Mouse (Mus musculus) liver, embryonic 18 days (tissue): ENCODE measurements around the gene Dus1l. TPM values are rescaled to one million over a fixed set of nuclear protein-coding genes. Genes with fewer than 3 reads are reported as not detected.

ENCODE experiments used
- polyA plus RNA-seq: library from polyadenylated mRNA; depleted of rRNA; stranded (reverse); fragments of >200 nt; gene quantifications from 2 replicates; pipeline ENCODE4 v1.2.3, GENCODE M21; 2012; rRNA removed

The Dus1l gene
- 25.6 and 27.9 TPM in 2 replicates for polyA plus RNA-seq

DNA sequence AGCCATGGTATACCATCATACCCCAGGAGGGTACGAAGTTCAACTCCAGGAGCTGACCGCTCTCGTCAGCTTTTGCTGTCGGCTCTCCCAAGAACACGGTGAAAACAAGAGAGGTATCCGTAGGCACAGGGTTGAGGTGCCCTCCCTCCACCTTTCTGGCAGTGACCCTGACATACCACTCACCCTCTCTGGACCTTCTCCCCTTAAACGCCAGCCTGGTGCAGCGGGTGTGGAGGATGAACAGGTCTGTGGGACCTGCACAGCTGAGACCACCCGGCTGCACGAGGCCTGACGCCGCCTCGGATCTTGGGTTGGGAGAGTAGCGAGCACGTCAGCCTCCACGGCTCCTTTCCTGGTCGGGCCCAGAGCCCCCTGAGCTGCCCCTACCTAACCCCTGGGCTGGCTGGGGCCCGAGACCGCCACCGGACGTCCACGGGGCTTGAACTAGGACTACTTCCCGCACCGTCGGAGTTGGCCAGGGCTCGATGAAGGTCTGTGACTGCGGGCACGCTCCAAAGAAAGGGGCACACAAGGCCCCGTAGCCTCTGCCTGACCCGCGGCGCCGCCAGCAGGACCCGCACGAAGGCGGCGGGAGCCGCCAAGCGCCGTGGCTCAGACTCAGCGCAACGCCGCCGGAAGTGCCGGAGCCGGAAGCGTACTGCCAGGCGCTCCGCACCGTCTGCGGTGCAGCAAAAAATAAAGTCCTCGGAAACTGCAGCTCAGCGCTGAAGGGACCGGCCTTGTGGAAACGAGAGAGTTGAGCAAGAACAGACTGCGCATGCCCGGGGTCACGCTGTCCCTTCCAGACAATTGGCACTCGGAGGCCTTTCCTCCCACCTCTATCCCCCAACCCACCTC, at the start of gene Dus1l:
Gene Dus1l, minus strand, starts transcription at position 648 of the 858 bp plus-strand sequence.

DNA sequence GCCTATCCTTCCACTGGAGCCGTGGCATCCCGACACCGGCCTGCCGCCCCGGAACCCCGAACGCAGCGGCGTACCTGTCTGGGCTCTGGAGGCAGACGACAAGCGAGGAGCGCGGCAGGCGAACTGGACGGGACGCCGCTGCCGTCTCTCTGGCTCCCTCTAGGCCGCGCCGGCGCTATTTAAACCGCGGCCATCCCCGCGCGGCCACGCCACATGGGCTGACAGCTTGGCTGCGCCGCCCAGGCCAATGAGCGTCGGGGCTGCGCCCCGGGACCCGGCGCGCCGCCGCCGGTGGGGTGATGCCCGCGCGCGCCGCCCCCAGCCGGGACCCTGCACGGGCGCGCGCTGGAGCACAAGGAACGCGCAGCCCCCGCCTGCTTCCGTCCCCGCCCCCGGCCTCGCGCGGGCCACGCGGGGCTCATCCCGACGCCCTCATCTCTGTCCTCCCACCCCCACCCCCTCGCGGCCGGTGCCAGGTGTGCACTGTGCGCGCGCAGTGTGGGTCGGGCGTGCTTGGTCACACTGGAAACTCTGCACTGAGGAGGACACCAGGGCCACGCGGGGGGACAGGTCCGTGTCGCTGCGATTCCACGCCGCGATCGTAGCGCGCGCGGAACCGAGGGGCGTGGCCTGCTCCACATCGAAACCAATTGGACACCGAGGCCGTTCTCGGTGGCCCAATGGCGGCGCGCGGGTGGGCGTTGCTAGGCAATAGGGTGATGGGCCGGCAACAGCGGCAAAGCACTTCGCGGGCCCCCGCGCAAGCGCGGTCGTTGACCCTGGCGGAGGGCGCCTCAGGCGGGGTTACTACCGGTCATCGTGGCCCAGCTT, 28.0 kb upstream of the Dus1l start, which contains the start of gene Fasn:
Gene Fasn, minus strand, starts transcription at position 592 of the 831 bp plus-strand sequence.

DNA sequence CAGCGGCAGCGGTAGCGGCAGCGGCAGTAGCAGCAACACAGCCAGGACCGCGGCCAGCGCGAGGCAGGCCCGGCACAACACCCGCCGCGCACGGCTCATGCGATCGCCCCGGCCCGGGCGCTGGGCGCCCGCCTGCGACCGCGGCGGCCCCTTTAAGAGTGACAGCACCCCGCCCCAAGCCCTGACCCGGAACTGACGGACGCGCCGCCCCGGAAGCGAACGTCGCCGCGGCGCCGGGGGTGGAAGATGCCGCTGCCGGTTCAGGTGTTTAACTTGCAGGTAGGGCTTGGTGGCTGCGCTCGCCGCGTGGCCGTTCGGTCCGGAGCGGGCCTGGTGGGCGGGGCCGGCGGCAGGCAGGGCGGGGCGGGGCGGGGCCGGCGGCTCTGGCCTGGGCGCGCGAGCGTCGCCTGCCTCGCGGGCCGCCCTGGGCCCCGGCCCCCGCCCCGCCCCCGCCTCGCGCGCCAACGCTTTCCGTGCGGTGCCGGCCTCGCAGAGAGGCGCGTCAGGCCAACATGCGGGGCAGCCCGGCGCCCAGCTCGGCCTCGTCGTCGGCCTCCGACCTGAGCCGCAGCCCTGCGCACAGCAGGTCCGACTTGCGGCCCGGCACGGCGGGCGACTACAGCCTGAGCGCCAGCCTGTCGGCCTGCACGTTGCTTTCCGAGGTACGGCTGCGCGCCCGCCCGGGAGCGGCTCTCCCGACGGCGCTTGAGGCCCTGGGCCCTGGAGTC, 12.0 kb downstream of the Dus1l start, which contains the start of the genes Rfng and Gps1:
Gene Rfng, minus strand, starts transcription at position 144 of the 728 bp plus-strand sequence.
Gene Gps1, plus strand, starts transcription at position 209 of the 728 bp plus-strand sequence.

DNA sequence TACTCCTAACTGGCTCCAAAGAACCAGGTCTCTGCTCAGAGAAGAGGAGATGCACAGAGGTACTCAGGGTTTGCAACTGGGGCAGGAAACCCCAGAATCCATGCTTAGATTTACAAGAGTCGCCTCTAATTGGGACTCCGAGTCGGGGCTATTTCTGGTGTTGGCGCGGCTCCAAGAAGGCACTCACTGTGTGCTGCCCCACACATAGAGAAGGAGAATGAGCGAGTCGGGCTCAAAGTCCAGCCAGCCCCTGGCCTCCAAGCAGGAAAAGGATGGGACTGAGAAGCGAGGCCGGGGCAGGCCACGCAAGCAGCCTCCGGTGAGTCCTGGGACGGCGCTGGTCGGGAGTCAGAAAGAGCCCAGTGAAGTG, 33.5 kb downstream of the Dus1l start, which contains the start of gene Hmga1b:
Gene Hmga1b, plus strand, starts transcription at position 123 of the 370 bp plus-strand sequence.

Other genes starting within 250 kb of the Dus1l start
- 41.8 and 45.5 TPM in 2 replicates for gene Mcrip1, start 246.7 kb downstream of the Dus1l start, polyA plus RNA-seq
- gene Ppp1r27, start 245.3 kb downstream of the Dus1l start, polyA plus RNA-seq: not detected in 2 replicates
- 432 and 494 TPM in 2 replicates for gene P4hb, start 223.2 kb downstream of the Dus1l start, polyA plus RNA-seq
- gene Arhgdia, start 214.8 kb downstream of the Dus1l start, polyA plus RNA-seq: 142 and 152 TPM in 2 replicates
- 49.6 and 60.6 TPM in 2 replicates for gene Alyref, start 198.0 kb downstream of the Dus1l start, polyA plus RNA-seq
- 34.4 and 36.3 TPM in 2 replicates for gene Anapc11, start 198.0 kb downstream of the Dus1l start, polyA plus RNA-seq
- 4.7 TPM in 2 replicates for gene Npb, start 187.9 kb downstream of the Dus1l start, polyA plus RNA-seq
- 389 and 419 TPM in 2 replicates for gene Pcyt2, start 178.5 kb downstream of the Dus1l start, polyA plus RNA-seq
- 30.4 and 32.8 TPM in 2 replicates for gene Sirt7, start 171.2 kb downstream of the Dus1l start, polyA plus RNA-seq
- 28.0 and 31.0 TPM in 2 replicates for gene Mafg, start 162.8 kb downstream of the Dus1l start, polyA plus RNA-seq
- 6.9 and 7.8 TPM in 2 replicates for gene Pycr1, start 152.6 kb downstream of the Dus1l start, polyA plus RNA-seq
- 0.19 and 0.43 TPM in 2 replicates for gene Myadml2, start 148.2 kb downstream of the Dus1l start, polyA plus RNA-seq
- 0.25 and 0.26 TPM in 2 replicates for gene Notum, start 135.2 kb downstream of the Dus1l start, polyA plus RNA-seq
- 23.8 and 25.4 TPM in 2 replicates for gene Aspscr1, start 123.4 kb downstream of the Dus1l start, polyA plus RNA-seq
- gene Cenpx, start 82.7 kb downstream of the Dus1l start, polyA plus RNA-seq: 54.1 and 60.7 TPM in 2 replicates
- gene Lrrc45, start 82.5 kb downstream of the Dus1l start, polyA plus RNA-seq: 7.4 and 8.9 TPM in 2 replicates
- gene Rac3, start 74.9 kb downstream of the Dus1l start, polyA plus RNA-seq: 1.2 and 1.7 TPM in 2 replicates
- 42.2 and 46.5 TPM in 2 replicates for gene Dcxr, start 69.1 kb downstream of the Dus1l start, polyA plus RNA-seq
- 0.03 and 0.24 TPM in 2 replicates for gene Cbr2, start 64.3 kb downstream of the Dus1l start, polyA plus RNA-seq
- 1.1 TPM in 2 replicates for gene Hmga1b, start 33.6 kb downstream of the Dus1l start, polyA plus RNA-seq
- gene Rfng, start 12.2 kb downstream of the Dus1l start, polyA plus RNA-seq: 5.5 and 6.7 TPM in 2 replicates
- 49.2 and 50.9 TPM in 2 replicates for gene Gps1, start 12.1 kb downstream of the Dus1l start, polyA plus RNA-seq
- gene Fasn, start 28.1 kb upstream of the Dus1l start, polyA plus RNA-seq: 99.0 and 126 TPM in 2 replicates
- gene Ccdc57, start 136.5 kb upstream of the Dus1l start, polyA plus RNA-seq: 1.3 and 1.6 TPM in 2 replicates
- 22.8 and 24.2 TPM in 2 replicates for gene Slc16a3, start 152.1 kb upstream of the Dus1l start, polyA plus RNA-seq
- gene Csnk1d, start 194.9 kb upstream of the Dus1l start, polyA plus RNA-seq: 29.6 and 32.7 TPM in 2 replicates
- gene Cd7, start 243.0 kb upstream of the Dus1l start, polyA plus RNA-seq: 1.0 and 2.6 TPM in 2 replicates